Mouse (Mus musculus) heart, postnatal 0 days (tissue): ENCODE results near the gene Gamt. TPM values are rescaled to one million over a fixed set of nuclear protein-coding genes. Genes with fewer than 3 reads are reported as not detected.

Experiments used
- ATAC-seq: fragments of 200-750 bp; cut with Nextera tagmentation; 2 replicates; pipeline ENCODE4 v1.8.0; 2017; ENCODE audit warnings: low read depth, moderate number of reproducible peaks, moderate library complexity; ENCODE audit not compliant: insufficient read depth
- DNase-seq: peaks from one replicate; pipeline ENCODE4 v3.0.0-alpha.2; 2016; ENCODE audit warnings: low spot score
- H3K27ac ChIP-seq: fragments of 300-500 bp; sonication (generic); 2 replicates; pipeline ENCODE4 v1.5.1; 2014; ENCODE audit warnings: low read depth, mild to moderate bottlenecking
- H3K27me3 ChIP-seq: fragments of 300-500 bp; sonication (generic); 2 replicates; pipeline ENCODE4 v1.6.1; 2014; ENCODE audit warnings: low read length, mixed read lengths; ENCODE audit not compliant: control insufficient read depth, insufficient read depth
- H3K36me3 ChIP-seq: fragments of 300-500 bp; sonication (generic); replicated peaks from 2 replicates; pipeline ENCODE4 v1.6.1; 2014; ENCODE audit warnings: low read length, mixed read lengths; ENCODE audit not compliant: control insufficient read depth, insufficient read depth
- H3K4me1 ChIP-seq: fragments of 300-500 bp; sonication (generic); 2 replicates; pipeline ENCODE4 v1.6.1; 2014; ENCODE audit warnings: antibody characterized with exemption; ENCODE audit not compliant: control insufficient read depth, insufficient read depth
- H3K4me2 ChIP-seq: fragments of 300-500 bp; sonication (generic); 2 replicates; pipeline ENCODE4 v1.6.1; 2014; ENCODE audit warnings: low read depth, mild to moderate bottlenecking, low read length, moderate library complexity
- H3K4me3 ChIP-seq: fragments of 300-500 bp; sonication (generic); 2 replicates; pipeline ENCODE4 v1.5.1; 2014; ENCODE audit warnings: low read depth, low read length
- H3K9ac ChIP-seq: fragments of 300-500 bp; sonication (generic); replicated peaks from 2 replicates; pipeline ENCODE4 v1.6.1; 2014; ENCODE audit warnings: low read depth, low read length, mixed read lengths
- H3K9me3 ChIP-seq: fragments of 300-500 bp; sonication (generic); replicated peaks from 2 replicates; pipeline ENCODE4 v1.6.1; 2016; ENCODE audit warnings: low read length; ENCODE audit not compliant: control insufficient read depth
- CTCF ChIP-seq: IDR thresholded peaks from 2 replicates; pipeline ENCODE4 v1.5.1; 2016; ENCODE audit warnings: antibody characterized with exemption, control low read depth, low read depth
- EP300 ChIP-seq: IDR thresholded peaks from 2 replicates; pipeline ENCODE4 v1.6.1; 2016; ENCODE audit warnings: antibody characterized with exemption, low read depth
- WGBS: fragments of 180-500 bp; shearing (Covaris S2); extraction: QIAGEN DNeasy Blood & Tissue Kit; methylation state at CpG from one replicate; pipeline ENCODE4 v1.1.7; 2014; 5-methylcytosine and 5-hydroxymethylcytosine counted together
- polyA plus RNA-seq: library from polyadenylated mRNA; unstranded; fragments of >200 nt; fragmentation: Nextera tagmentation; extraction: Ambion mirVana; gene quantifications from 2 replicates; pipeline ENCODE4 v1.2.1, GENCODE M21; 2015
- total RNA-seq: library from RNA; depleted of rRNA; stranded (reverse); fragments of >200 nt; gene quantifications from 2 replicates; pipeline ENCODE4 v1.2.3, GENCODE M21; 2014; ENCODE audit warnings: low replicate concordance

Gene Gamt
- total and polyA plus RNA-seq, 2 experiments from 2014 or later: 22.8 to 27.7 TPM

- DNase-seq (no peak), ATAC-seq (no peak)
- Histone ChIP-seq H3K36me3 (peaks cover 7% of the 10 kb centered on the region; the same call in 1 of the 2 replicates), H3K9ac (peak overlapping the region; percentile 94), H3K27ac (peak overlapping the region; percentile 79), H3K27me3 (no peaks in the 10 kb centered on the region), H3K4me3 (peak overlapping the region; percentile 74), H3K4me2 (peak overlapping the region; percentile 87), H3K4me1 (peaks cover 51% of the 10 kb centered on the region), H3K9me3 (no peaks in the 10 kb centered on the region)
- under 1% methylated on average over 16 of the region's 18 CpGs for WGBS
- TF ChIP-seq EP300: 0 out of 2 replicates have a peak, but pooled peaks have one; percentile 1
- no peak for TF ChIP-seq CTCF
Measured at GRCm38 (mm10) chr10:80265149-80265486, 4.3 kb upstream of the Gamt start.

- Histone ChIP-seq H3K27ac (peak overlapping the region; percentile 79), H3K36me3 (peaks cover 7% of the 10 kb centered on the region; the same call in 1 of the 2 replicates), H3K4me3 (peak overlapping the region; percentile 74), H3K4me1 (peaks cover 51% of the 10 kb centered on the region), H3K9ac (peak overlapping the region; percentile 94), H3K9me3 (no peaks in the 10 kb centered on the region), H3K27me3 (no peaks in the 10 kb centered on the region), H3K4me2 (peak overlapping the region; percentile 87)
- ATAC-seq (peak; percentile 66), DNase-seq (peak; percentile 100)
- 1% methylated on average over 61 of the region's 81 CpGs for whole genome bisulfite sequencing
- TF ChIP-seq CTCF (no peak), EP300 (no peak; the same call in none of the 2 replicates)
Measured at GRCm38 (mm10) chr10:80264341-80265148, 3.7 kb upstream of the Gamt start.

GRCm38 (mm10) chr10:80262776-80263365, 2.1 kb upstream of the Gamt start:
- Histone ChIP-seq H3K9ac (no peak overlapping the region), H3K9me3 (no peaks in the 10 kb centered on the region), H3K27ac (no peak overlapping the region), H3K4me1 (peaks cover 48% of the 10 kb centered on the region), H3K27me3 (no peaks in the 10 kb centered on the region), H3K4me3 (no peak overlapping the region), H3K36me3 (peaks cover 14% of the 10 kb centered on the region), H3K4me2 (no peak overlapping the region)
- WGBS: 87% methylated on average over 10 of the region's 10 CpGs
- DNase-seq (no peak), ATAC-seq (no peak)
- TF ChIP-seq CTCF (no peak), EP300 (no peak)

- ATAC-seq (no peak), DNase-seq (no peak)
- no peaks in the 10 kb centered on the region for H3K9me3 ChIP-seq
- peak overlapping the region; percentile 54 for H3K4me3 ChIP-seq
- H3K27ac ChIP-seq: peak overlapping the region; percentile 96
- TF ChIP-seq EP300: no peak
- no peak for TF ChIP-seq CTCF
- peaks cover 16% of the 10 kb centered on the region for H3K36me3 ChIP-seq
- H3K27me3 ChIP-seq: no peaks in the 10 kb centered on the region
- H3K4me2 ChIP-seq: peak overlapping the region; percentile 86
- WGBS: 71% methylated on average over 12 of the region's 12 CpGs
- H3K4me1 ChIP-seq: peaks cover 41% of the 10 kb centered on the region
- 0 out of 2 replicates have a peak overlapping the region, but pooled peaks have one; percentile 26 for H3K9ac ChIP-seq
Measured at GRCm38 (mm10) chr10:80262169-80262568, 1.4 kb upstream of the Gamt start.

- H3K27ac ChIP-seq: peak overlapping the region; percentile 96
- peak overlapping the region; percentile 86 for H3K4me2 ChIP-seq
- peaks cover 35% of the 10 kb centered on the region for H3K4me1 ChIP-seq
- DNase-seq: peak; percentile 93
- H3K27me3 ChIP-seq: no peaks in the 10 kb centered on the region
- peak; percentile 62 for ATAC-seq
- peaks cover 21% of the 10 kb centered on the region for H3K36me3 ChIP-seq
- 0 out of 2 replicates have a peak, but pooled peaks have one; percentile 10 for TF ChIP-seq EP300
- no peak for TF ChIP-seq CTCF
- peak overlapping the region; percentile 63 for H3K9ac ChIP-seq
- H3K4me3 ChIP-seq: peak overlapping the region; percentile 54
- WGBS: under 1% methylated on average over 14 of the region's 14 CpGs
- H3K9me3 ChIP-seq: no peaks in the 10 kb centered on the region
Measured at GRCm38 (mm10) chr10:80261585-80261968, 765 bp upstream of the Gamt start.
